9 mouse cellular contexts compared by ENCODE assay signal in the genomic region with DNA sequence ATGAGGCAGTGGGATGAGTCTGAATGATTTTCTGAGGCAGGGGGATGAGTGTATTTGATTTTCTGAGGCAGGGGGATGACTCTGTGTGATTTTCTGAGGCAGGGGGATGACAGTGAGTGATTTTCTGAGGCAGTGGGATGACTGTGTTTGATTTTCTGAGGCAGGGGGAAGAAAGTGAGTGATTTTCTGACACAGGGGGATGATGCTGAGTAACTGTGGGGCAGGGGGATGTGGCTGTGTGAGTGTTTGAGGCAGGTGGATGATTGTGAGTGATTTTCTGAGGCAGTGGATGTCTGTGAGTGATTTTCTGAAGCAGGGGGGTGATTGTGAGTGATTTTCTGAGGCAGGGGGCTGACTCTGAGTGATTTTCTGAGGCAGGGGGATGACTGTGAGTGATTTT. TPM values are rescaled to one million over a fixed set of nuclear protein-coding genes. Genes with fewer than 3 reads are reported as not detected.
DNase-seq lines count a peak whose midpoint lies in the region; ATAC-seq lines count a peak whose summit lies in the region.
"Not testable (repeated sequence)": the region's sequence is repeated elsewhere in the genome, so short reads cannot be mapped to it uniquely, and the experiment has no call there.
"Had no signal": no experiment of that assay in that cellular context is flagged by ENCODE, and none has a peak within 500 bp of the region (broad histone marks: within the 10 kb centered on the region; RNA-seq: fewer than 3 reads in every experiment).

No protein-coding gene starts in this region.

- not testable (repeated sequence) for H3K27me3 ChIP-seq in embryonic facial prominence, embryonic 14.5 days (replicated peaks; ENCODE audit: control insufficient read depth, insufficient read depth, low read length); heart, embryonic 10.5 days (ENCODE audit: insufficient read depth, poor library complexity, severe bottlenecking)

- not testable (repeated sequence) for H3K4me1 ChIP-seq in embryonic facial prominence, embryonic 14.5 days (ENCODE audit: control insufficient read depth, insufficient read depth, low read length); heart, embryonic 10.5 days

- H3K27ac ChIP-seq in embryonic facial prominence, embryonic 14.5 days (replicated peaks; ENCODE audit: low read depth, low read length); heart, embryonic 10.5 days: not testable (repeated sequence)

- peak; percentile 69 for DNase-seq in 416B (ENCODE audit: low read depth)
- peak; percentile 8 to 16 for DNase-seq in adrenal gland, postnatal 36 days
- peak; percentile 82 for DNase-seq in embryonic facial prominence, embryonic 14.5 days (ENCODE audit: low spot score)
- DNase-seq in heart, embryonic 10.5 days (ENCODE audit: low spot score): peak; percentile 99
- peak; percentile 30 to 35 for DNase-seq in layer of hippocampus, postnatal 10 days (ENCODE audit: low spot score in 2 of 2)
- peak; percentile 62 for DNase-seq in lung, postnatal 10 days
- DNase-seq in ovary, postnatal 36 days (ENCODE audit: low spot score): peak; percentile 37
- DNase-seq in testis, postnatal 14 days (ENCODE audit: low spot score): peak; percentile 85

- not testable (repeated sequence) for ATAC-seq in embryonic facial prominence, embryonic 14.5 days (ENCODE audit: low read depth)

- peaks cover 24% of the 10 kb centered on the region for H3K9me3 ChIP-seq in embryonic facial prominence, embryonic 14.5 days (ENCODE audit: control insufficient read depth, low read length)
- peaks cover 32% of the 10 kb centered on the region for H3K9me3 ChIP-seq in heart, embryonic 10.5 days

- H3K4me2 ChIP-seq in embryonic facial prominence, embryonic 14.5 days (ENCODE audit: low read depth, low read length): not testable (repeated sequence)

- not testable (repeated sequence) for H3K4me3 ChIP-seq in embryonic facial prominence, embryonic 14.5 days (ENCODE audit: low read depth, low read length); heart, embryonic 10.5 days

- not testable (repeated sequence) for H3K36me3 ChIP-seq in embryonic facial prominence, embryonic 14.5 days (ENCODE audit: control insufficient read depth, insufficient read depth, low read length); heart, embryonic 10.5 days

- H3K9ac ChIP-seq in embryonic facial prominence, embryonic 14.5 days (ENCODE audit: low read depth, low read length): not testable (repeated sequence)

RNA-seq across cellular contexts. Expression of a gene that starts 23.5 kb away (rescaled TPM):
- under 1 TPM; 0.17 to 0.56 TPM for total RNA-seq in adrenal gland, postnatal 36 days (2021)
- 0.07 TPM in 1 of 2 replicates, not detected in the other for polyA plus RNA-seq in embryonic facial prominence, embryonic 14.5 days (2014; fragmentation: Nextera tagmentation; extraction: Ambion mirVana)
- polyA plus RNA-seq in heart, embryonic 10.5 days (2016; fragmentation: Nextera tagmentation; extraction: Ambion mirVana): 0.04 TPM in 1 of 2 replicates, not detected in the other
- 1 to 10 TPM; 1.8 to 2.5 TPM for total RNA-seq in layer of hippocampus, postnatal 10 days (2021)
- total RNA-seq: neutrophil, adult 5-6 weeks had no signal

Comparison
In these comparisons a context has a peak if more than half of its experiments do, and no peak if none do; other contexts are left out.
1. DNase-seq: peak in every context shown above with its lines; median percentile 99 in heart, embryonic 10.5 days; 85 in testis, postnatal 14 days; 82 in embryonic facial prominence, embryonic 14.5 days; 69 in 416B; 62 in lung, postnatal 10 days; 37 in ovary, postnatal 36 days; 32 in layer of hippocampus, postnatal 10 days; 12 in adrenal gland, postnatal 36 days.